Mouse (Mus musculus) A20 (cell line): ENCODE results near the gene Mapk8ip2.

Experiments used
- DNase-seq: peaks from one replicate; pipeline ENCODE4 v3.0.0-alpha.2; 2011; ENCODE audit warnings: low read depth, low spot score

Gene Mapk8ip2

DNA sequence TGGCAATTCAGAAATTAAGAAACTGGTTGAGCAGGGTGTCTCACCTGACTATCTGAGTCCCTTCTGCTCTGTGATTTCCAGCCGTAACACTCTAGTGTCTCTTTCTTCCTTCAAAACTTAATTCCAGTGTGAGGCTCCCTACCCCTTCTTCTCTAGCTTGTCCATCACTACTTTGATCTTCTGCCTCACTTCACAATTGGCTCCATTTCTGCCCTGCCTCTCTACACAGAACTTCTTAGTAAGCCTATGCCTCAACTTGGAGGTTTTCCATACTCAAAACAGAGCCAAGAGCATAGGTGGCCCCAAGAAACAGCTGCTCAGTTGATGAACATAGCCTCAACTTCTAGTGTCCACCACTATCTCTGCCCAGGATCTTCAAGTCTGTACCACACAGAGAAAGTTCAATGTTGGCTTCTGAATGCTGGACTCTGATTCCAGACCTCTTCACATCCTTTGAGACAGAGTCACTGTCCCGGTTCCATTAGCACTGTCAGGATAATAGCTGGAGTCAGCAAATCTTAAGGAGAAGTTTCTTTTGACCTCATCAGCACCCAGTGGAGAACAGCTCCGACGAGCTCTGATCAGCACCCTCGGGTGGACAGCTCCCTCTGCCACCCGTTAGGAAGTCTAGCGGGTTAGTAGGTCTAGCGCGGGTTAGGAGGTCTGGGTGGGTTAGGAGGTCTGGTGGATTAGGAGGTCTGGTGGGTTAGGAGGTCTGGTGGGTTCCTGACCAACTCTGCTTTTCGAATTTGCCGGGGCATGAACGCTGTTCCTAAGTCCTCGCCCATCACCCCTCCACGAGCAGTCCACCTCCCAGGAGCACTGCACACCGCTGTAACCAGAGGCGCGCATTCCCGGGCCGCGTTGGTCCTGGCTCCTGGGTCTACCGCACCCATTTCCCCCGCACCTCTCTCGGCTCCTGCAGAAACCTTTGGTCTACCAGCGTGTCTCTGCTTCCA is 528 bp upstream of the Mapk8ip2 start:
- DNase-seq: no peak

DNA sequence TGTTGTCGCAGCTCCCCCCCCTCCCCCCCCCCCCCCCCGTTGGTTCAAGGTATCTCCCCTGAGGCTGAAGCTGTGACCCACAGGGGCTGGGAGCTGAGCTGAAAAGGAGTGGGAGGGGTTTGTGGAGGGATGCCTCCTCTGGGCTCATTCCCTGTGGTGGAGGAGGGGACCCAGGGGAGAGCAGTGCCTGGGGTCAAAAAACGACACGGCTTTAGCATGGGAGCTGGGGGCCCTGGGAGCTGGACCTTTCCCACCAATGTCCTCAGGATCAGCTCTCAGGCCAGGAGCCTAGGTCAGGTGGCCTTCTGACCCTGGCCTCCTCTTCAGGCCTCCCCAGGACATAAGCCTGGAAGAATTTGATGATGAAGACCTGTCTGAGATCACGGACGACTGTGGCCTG is 1.1 kb downstream of the Mapk8ip2 start:
- no peak for DNase-seq

GRCm38 (mm10) chr15:89455642-89456041 is 1.9 kb downstream of the Mapk8ip2 start:
- DNase-seq: no peak

- DNase-seq: no peak
Observed at GRCm38 (mm10) chr15:89458942-89459341, 5.2 kb downstream of the Mapk8ip2 start.

DNA sequence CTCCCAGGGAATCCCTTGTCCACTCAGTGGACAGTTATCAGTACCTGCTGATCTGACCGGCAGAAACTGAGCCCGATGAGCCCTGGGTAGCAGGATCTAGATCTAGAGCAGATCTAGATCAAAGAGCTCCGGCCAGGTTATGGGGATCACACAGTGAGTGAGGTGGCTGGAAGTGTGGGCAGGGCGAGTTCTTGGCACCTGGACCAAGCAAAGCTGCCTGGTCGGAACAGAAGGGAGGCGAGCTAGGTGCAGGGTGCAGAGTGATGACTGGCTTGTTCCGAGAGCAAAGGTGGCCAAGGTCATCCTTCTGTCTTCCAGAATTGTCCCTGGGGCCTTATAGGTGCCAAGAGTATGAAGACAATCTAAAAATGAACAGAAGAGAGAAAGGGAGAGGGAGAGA is 6.1 kb downstream of the Mapk8ip2 start:
- DNase-seq: no peak

GRCm38 (mm10) chr15:89460298-89460697 is 6.6 kb downstream of the Mapk8ip2 start:
- no peak for DNase-seq

GRCm38 (mm10) chr15:89461321-89461720 is 7.6 kb downstream of the Mapk8ip2 start:
- DNase-seq: no peak

- DNase-seq: no peak
Observed at GRCm38 (mm10) chr15:89462176-89462575, 8.5 kb downstream of the Mapk8ip2 start.

DNA sequence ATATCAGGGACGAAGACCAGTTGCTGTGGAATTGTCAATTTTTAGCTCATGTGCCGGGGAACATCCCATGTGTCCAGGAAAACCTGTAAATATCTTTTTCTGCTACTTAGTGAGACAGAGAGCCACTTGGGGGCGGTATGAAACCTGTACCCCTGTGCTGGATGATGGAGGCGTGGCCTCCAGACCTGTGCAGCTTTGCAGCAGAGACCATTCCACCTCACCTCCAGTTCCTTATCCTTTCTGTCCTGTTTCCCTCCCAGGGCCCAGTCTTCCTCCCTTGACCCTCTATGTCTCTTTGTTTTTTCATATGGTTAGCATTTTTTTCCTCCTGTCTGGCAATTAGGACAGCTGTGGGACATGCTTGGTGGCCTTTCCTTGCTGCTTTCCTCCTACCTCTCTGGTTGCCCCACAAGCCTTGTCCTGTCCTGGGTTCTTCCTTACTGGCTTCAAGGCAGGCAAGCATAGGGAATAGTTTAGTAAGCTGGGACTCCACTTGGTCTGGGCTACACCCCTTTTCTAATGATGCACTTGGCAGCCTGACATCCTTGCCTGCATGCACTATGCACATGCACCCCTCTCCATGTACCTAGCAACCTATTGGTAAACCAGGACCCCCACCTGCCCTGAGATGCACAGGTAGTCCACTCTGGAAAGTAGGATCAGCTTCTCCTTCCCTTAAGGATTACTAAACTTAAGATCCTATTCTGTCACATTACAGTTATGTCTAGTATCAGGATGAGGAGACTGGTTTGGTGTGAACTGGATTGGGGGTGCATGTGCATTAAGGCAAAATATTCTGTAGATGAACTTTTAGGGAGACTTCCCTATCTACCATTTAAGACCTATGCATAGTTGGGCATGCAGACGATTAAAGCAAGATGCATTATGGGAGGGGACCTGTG is 9.9 kb downstream of the Mapk8ip2 start:
- peak; percentile 47 for DNase-seq

DNA sequence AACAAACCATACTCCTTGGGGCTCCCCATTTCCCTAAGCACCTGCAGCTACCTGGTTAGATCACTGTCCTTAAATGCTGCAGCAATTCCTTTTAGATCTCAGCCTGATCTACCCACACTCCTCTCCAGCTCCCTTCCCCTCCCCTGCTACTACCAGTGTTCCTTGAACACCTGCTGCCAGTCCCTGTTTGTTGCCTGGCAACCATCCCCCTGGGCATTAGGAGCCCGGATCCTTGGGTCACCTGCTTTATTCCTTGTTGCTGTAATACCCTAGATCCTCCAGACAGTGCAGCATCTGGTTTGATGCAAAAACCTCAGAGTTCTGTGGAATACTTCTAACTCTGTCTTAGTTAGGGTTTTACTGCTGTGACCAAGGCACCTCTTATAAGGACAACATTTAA is 11.3 kb downstream of the Mapk8ip2 start:
- no peak for DNase-seq

DNA sequence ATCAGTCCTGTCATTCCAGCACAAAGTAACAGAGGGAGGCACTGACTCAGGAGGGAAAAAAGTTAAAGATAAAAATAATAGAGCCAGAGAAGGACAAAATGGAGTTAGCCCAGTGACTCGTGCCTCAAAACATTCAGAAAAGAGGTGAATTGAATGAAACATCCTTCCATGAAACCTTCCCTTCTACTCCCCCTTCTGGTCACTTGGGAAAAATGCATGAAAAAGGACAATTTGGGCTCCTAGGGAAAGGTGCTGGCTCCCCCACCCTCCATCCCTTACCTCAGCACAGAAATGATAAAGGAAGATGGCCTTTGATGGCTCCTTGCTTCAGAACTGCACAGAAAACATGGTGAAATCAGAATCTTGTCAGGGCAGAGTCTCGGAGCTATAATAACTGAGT is 14.9 kb downstream of the Mapk8ip2 start:
- DNase-seq: peak; percentile 34

GRCm38 (mm10) chr15:89471476-89471875 is 17.8 kb downstream of the Mapk8ip2 start:
- DNase-seq: no peak

- DNase-seq: no peak
Observed at GRCm38 (mm10) chr15:89473370-89473769, 19.7 kb downstream of the Mapk8ip2 start.

GRCm38 (mm10) chr15:89473921-89474320 is 20.2 kb downstream of the Mapk8ip2 start:
- no peak for DNase-seq

GRCm38 (mm10) chr15:89474596-89475292 is 21.0 kb downstream of the Mapk8ip2 start:
- no peak for DNase-seq

DNA sequence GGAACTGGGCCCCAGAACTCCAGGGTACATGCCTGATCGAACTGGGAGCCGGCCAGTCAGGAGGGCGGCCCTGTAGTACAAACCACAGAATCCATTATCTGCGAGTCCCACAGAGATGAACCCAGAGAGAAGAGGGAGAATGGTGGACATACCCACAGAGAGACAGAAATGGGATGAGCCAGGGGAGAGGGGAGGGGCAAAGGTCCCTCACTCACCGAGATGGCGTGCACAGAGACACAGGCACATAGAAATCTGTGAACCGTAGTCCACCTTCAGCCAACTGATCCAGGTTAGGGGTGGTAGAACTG is 21.5 kb downstream of the Mapk8ip2 start:
- DNase-seq: peak; percentile 10

GRCm38 (mm10) chr15:89475611-89476474 is 22.1 kb downstream of the Mapk8ip2 start:
- peak; percentile 93 for DNase-seq

DNA sequence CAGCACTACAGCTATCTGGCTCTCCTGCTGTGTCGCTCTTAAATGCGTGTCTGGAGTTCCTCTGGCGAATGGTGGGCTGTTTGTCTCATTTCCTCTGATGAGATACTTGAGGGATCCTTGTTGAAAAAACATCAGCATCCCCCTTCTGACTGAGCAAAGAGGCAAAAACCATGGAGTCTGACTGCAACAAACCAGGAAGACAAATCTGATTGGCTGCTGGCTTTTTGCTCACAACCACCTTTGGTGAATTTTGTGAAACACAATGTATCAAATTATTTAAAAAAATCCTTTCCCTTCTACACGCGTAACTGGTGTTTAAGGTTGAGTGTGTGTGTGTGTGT is 22.7 kb downstream of the Mapk8ip2 start:
- no peak for DNase-seq

GRCm38 (mm10) chr15:89477091-89477491 is 23.4 kb downstream of the Mapk8ip2 start, which contains the start of gene Arsa:
Gene Arsa (minus strand): TSS chr15:89477425.
- DNase-seq: no peak

DNA sequence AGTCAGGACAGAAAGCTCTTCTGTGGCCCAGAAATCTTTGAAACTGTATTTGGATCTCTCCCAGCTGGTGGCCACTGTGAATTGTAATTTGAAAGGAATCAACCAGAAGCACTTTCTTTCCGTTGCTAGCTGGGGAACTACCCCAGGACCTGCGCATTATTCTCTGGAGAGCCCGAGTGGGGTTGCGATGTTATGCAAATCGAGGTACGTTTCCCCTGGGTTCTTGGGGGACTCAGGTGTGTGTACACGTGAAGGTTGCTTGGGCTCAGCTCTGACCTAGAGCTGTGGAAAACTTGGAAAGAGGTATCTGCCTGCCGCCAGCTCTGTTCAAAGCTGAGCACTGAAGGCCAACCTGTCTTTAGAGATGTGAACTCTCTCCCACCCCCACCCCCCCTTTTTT is 24.1 kb downstream of the Mapk8ip2 start:
- no peak for DNase-seq

- DNase-seq: no peak
Observed at GRCm38 (mm10) chr15:89478622-89479021, 24.9 kb downstream of the Mapk8ip2 start.
